Mouse (Mus musculus): ENCODE measurements around the gene Rdh9. TPM values are rescaled to one million over a fixed set of nuclear protein-coding genes. Genes with fewer than 3 reads are reported as not detected.
"Not testable (repeated sequence)": the region's sequence is repeated elsewhere in the genome, so short reads cannot be mapped to it uniquely, and the experiment has no call there.

Gene Rdh9
- polyA plus RNA-seq, 1 experiment from 2014 or later: not detected

DNA sequence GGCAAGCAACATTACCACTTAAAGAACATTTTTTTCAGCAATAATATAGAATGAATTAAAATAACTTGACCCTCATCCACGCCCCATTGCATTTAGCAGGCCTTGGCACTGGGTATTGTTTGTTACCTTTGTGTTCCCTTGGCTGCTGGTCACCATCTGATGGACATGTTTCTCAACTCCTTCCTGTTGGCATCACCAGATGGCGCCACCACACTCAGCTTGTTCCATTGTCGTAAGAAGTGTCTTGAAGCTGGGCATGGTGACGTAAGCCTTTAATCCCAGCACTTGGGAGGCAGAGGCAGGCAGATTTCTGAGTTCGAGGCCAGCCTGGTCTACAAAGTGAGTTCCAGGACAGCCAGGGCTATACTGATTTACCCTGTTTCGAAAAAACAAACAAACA is 49.2 kb downstream of the Rdh9 start:
- H3K27me3 ChIP-seq: no peaks in the 10 kb centered on the region
- H3K4me2 ChIP-seq (replicated peaks): no peak overlapping the region
- H3K9ac ChIP-seq (replicated peaks): no peak overlapping the region
- H3K4me1 ChIP-seq: no peaks in the 10 kb centered on the region
- H3K9me3 ChIP-seq: peaks cover 4% of the 10 kb centered on the region
- no peak overlapping the region for H3K4me3 ChIP-seq
- no peak overlapping the region for H3K27ac ChIP-seq (replicated peaks)
- no peaks in the 10 kb centered on the region for H3K36me3 ChIP-seq
- 85% methylated on average over 6 of the region's 6 CpGs for WGBS
- no peak for ATAC-seq (ENCODE audit: low FRiP score, low read depth)

DNA sequence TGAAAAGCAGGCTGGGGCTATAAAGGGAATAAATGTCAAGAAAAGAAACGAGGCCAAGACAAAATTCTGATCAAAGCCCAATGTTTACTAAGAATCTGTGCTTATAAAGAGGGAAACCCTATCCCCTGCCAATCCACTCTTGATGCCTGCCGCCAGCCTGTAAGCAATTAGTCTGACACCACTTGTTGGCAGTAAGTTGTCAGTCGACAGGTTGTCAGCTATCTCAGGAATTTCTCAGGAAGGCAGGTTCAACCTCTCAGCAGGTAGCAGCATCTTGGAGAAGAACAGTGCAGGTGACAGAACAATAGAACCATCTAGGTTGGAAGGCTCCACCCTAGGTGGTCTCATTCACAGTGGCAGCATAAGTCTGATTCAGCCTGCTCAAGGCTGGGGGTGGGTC is 52.9 kb downstream of the Rdh9 start:
- Histone ChIP-seq H3K4me2 (replicated peaks) (no peak overlapping the region), H3K9me3 (no peaks in the 10 kb centered on the region), H3K27me3 (no peaks in the 10 kb centered on the region), H3K4me3 (no peak overlapping the region), H3K9ac (replicated peaks) (no peak overlapping the region), H3K36me3 (no peaks in the 10 kb centered on the region), H3K27ac (replicated peaks) (no peak overlapping the region), H3K4me1 (no peaks in the 10 kb centered on the region)
- 75% methylated on average over 3 of the region's 3 CpGs for WGBS
- no peak for ATAC-seq (ENCODE audit: low FRiP score, low read depth)

DNA sequence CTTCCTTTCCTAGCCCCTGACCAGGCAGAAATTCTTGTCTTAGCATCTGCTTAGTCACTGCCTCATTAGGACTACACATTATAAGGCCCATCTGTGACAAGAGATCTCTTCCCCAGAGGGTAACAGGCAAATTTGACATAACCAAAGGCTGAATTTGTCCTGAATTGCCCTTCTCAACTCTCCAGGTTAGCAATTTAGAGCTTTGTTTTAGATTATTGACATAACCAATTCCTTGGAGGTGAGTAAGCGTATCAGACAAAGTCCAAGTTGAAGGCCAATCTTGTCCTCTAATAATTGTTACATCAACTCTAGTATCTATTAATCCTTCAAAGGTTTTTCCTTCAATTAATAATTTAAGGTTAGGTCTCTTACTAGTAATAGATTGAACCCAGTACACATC is 58.0 kb downstream of the Rdh9 start:
- not testable (repeated sequence) for H3K4me2 ChIP-seq (replicated peaks); H3K36me3 ChIP-seq; ATAC-seq (ENCODE audit: low FRiP score, low read depth); H3K9ac ChIP-seq (replicated peaks); H3K9me3 ChIP-seq; H3K4me3 ChIP-seq; H3K4me1 ChIP-seq; H3K27me3 ChIP-seq; H3K27ac ChIP-seq (replicated peaks)
- WGBS: 92% methylated on average over 1 of the region's 1 CpGs

DNA sequence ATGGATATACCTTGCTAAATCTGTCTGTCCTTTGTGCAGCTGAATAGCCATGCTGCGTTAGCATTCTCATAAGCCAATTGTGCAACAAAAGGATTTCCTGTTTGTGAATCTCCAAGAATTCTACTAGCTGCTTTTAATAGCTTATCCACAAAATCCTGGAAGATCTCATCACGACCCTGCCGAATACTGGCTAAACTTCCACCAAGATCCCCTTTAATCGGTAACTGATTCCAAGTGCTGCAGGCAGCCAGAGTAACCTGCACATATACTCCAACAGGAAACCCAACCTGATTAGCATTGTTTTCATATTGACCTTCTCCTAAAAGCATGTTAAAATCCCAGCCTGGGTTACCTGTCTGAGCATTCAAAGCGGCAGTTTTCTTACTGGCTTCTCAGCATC is 59.1 kb downstream of the Rdh9 start:
- WGBS: 81% methylated on average over 5 of the region's 5 CpGs

DNA sequence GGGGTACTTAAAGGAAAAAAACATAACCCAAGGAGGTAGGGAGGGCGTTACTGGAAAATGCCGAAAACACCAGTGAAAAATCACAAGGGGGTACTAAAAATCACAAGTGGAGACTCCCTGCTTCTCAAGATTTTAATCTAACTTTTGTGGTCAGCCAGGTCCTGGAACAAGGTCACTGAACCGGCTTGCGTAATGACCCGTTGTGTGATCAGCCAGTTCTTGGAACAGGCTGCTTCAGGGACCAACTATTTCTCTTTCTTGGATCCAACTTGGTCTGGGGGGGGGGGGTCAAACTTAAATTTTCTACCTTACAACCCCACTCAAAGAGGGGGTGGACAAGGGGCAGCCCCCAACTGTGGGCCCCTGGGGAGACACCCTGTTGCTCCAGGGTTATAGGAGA is 61.6 kb downstream of the Rdh9 start:
- ATAC-seq (ENCODE audit: low FRiP score, low read depth); H3K4me3 ChIP-seq; H3K36me3 ChIP-seq; H3K9ac ChIP-seq (replicated peaks); H3K27me3 ChIP-seq; H3K27ac ChIP-seq (replicated peaks); H3K9me3 ChIP-seq; H3K4me1 ChIP-seq; H3K4me2 ChIP-seq (replicated peaks): not testable (repeated sequence)
- 93% methylated on average over 5 of the region's 5 CpGs for WGBS

More for the DNA sequence above, 59.1 kb downstream of the Rdh9 start:
- ATAC-seq (ENCODE audit: low FRiP score, low read depth): no peak
- H3K27me3 ChIP-seq: no peaks in the 10 kb centered on the region
- no peak overlapping the region for H3K4me2 ChIP-seq (replicated peaks)
- H3K27ac ChIP-seq (replicated peaks): no peak overlapping the region
- no peak overlapping the region for H3K4me3 ChIP-seq
- H3K9ac ChIP-seq (replicated peaks): no peak overlapping the region
- no peaks in the 10 kb centered on the region for H3K9me3 ChIP-seq
- no peaks in the 10 kb centered on the region for H3K4me1 ChIP-seq
- H3K36me3 ChIP-seq: no peaks in the 10 kb centered on the region

DNA sequence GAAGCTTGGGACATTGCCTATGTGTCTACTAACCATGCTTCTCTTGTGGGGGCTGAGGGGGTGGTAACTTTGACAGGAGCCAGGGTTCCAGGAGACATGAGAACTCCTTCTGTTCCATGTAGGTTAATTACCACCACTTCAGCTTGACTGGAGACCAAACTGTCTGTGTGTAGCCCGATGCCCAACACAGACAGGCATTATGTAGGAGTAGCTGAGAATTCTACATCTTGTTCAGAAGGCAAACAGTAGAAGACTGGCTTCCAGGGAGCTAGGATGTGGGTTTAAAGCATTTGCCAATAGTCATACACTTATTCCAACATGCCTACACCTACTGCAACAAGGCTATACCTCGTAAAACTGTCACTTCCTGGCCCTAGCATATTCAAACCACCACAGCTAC is 62.4 kb downstream of the Rdh9 start:
- 90% methylated on average over 2 of the region's 2 CpGs for WGBS
- H3K27ac ChIP-seq (replicated peaks): no peak overlapping the region
- no peak overlapping the region for H3K4me2 ChIP-seq (replicated peaks)
- H3K9ac ChIP-seq (replicated peaks): no peak overlapping the region
- no peaks in the 10 kb centered on the region for H3K36me3 ChIP-seq
- no peak overlapping the region for H3K4me3 ChIP-seq
- H3K4me1 ChIP-seq: no peaks in the 10 kb centered on the region
- no peaks in the 10 kb centered on the region for H3K27me3 ChIP-seq
- H3K9me3 ChIP-seq: no peaks in the 10 kb centered on the region
- no peak for ATAC-seq (ENCODE audit: low FRiP score, low read depth)

DNA sequence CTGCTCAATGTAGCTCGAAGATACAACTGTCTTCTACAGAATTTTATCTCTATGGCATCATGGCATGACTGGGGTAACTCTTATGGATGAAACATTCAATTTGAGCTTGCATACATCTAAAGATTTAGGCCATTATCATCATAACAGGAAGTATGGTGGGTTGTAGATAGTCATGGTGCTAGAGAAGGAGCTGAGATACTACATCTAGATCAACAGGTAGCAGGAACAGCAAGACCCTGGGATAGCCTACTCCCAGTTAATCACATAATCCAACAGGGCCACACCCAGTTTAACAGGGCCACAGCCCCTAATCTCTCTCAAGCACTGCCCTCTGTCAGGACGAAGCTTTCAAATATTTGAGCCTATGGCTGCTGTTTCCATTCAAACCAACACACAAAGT is 64.6 kb downstream of the Rdh9 start:
- Histone ChIP-seq H3K27ac (replicated peaks) (no peak overlapping the region), H3K9ac (replicated peaks) (no peak overlapping the region), H3K36me3 (no peaks in the 10 kb centered on the region), H3K4me2 (replicated peaks) (no peak overlapping the region), H3K27me3 (no peaks in the 10 kb centered on the region), H3K4me3 (no peak overlapping the region), H3K9me3 (no peaks in the 10 kb centered on the region), H3K4me1 (no peaks in the 10 kb centered on the region)
- 77% methylated on average over 2 of the region's 2 CpGs for WGBS
- no peak for ATAC-seq (ENCODE audit: low FRiP score, low read depth)

Other genes starting within 250 kb of the Rdh9 start
- gene Nxph4, start 241.8 kb upstream of the Rdh9 start, polyA plus RNA-seq (2016; fragmentation: Nextera tagmentation; extraction: Ambion mirVana): 55.9 and 58.2 TPM in 2 replicates
- 94.0 and 98.1 TPM in 2 replicates for gene Lrp1, start 155.2 kb upstream of the Rdh9 start, polyA plus RNA-seq (2016; fragmentation: Nextera tagmentation; extraction: Ambion mirVana)
- 6.1 and 9.0 TPM in 2 replicates for gene Stat6, start 133.4 kb upstream of the Rdh9 start, polyA plus RNA-seq (2016; fragmentation: Nextera tagmentation; extraction: Ambion mirVana)
- 10.0 and 10.3 TPM in 2 replicates for gene Nemp1, start 109.5 kb upstream of the Rdh9 start, polyA plus RNA-seq (2016; fragmentation: Nextera tagmentation; extraction: Ambion mirVana)
- 3.7 and 4.5 TPM in 2 replicates for gene Nab2, start 107.8 kb upstream of the Rdh9 start, polyA plus RNA-seq (2016; fragmentation: Nextera tagmentation; extraction: Ambion mirVana)
- gene Myo1a, start 71.2 kb upstream of the Rdh9 start, polyA plus RNA-seq (2016; fragmentation: Nextera tagmentation; extraction: Ambion mirVana): 0.47 and 0.71 TPM in 2 replicates
- not detected in 2 replicates for gene Tac2, start 51.9 kb upstream of the Rdh9 start, polyA plus RNA-seq (2016; fragmentation: Nextera tagmentation; extraction: Ambion mirVana)
- 6.1 and 6.2 TPM in 2 replicates for gene Zbtb39, start 36.8 kb upstream of the Rdh9 start, polyA plus RNA-seq (2016; fragmentation: Nextera tagmentation; extraction: Ambion mirVana)
- 0.41 and 0.46 TPM in 2 replicates for gene Gpr182, start 24.7 kb upstream of the Rdh9 start, polyA plus RNA-seq (2016; fragmentation: Nextera tagmentation; extraction: Ambion mirVana)
- gene Rdh1, start 16.7 kb upstream of the Rdh9 start, polyA plus RNA-seq (2016; fragmentation: Nextera tagmentation; extraction: Ambion mirVana): 0.06 TPM in 1 of 2 replicates, not detected in the other
- 0.09 TPM in 1 of 2 replicates, not detected in the other for gene Rdh16f1, start 16.6 kb upstream of the Rdh9 start, polyA plus RNA-seq (2016; fragmentation: Nextera tagmentation; extraction: Ambion mirVana)
- not detected in 2 replicates for gene Rdh16, start 24.8 kb downstream of the Rdh9 start, polyA plus RNA-seq (2016; fragmentation: Nextera tagmentation; extraction: Ambion mirVana)
- gene Rdh19, start 73.5 kb downstream of the Rdh9 start, polyA plus RNA-seq (2016; fragmentation: Nextera tagmentation; extraction: Ambion mirVana): not detected in 2 replicates
- not detected in 2 replicates for gene Rdh16f2, start 90.1 kb downstream of the Rdh9 start, polyA plus RNA-seq (2016; fragmentation: Nextera tagmentation; extraction: Ambion mirVana)
- gene Rdh7, start 112.4 kb downstream of the Rdh9 start, polyA plus RNA-seq (2016; fragmentation: Nextera tagmentation; extraction: Ambion mirVana): not detected in 2 replicates
- not detected in 2 replicates for gene Sdr9c7, start 122.1 kb downstream of the Rdh9 start, polyA plus RNA-seq (2016; fragmentation: Nextera tagmentation; extraction: Ambion mirVana)
- not detected in 2 replicates for gene Hsd17b6, start 231.2 kb downstream of the Rdh9 start, polyA plus RNA-seq (2016; fragmentation: Nextera tagmentation; extraction: Ambion mirVana)
- 72.6 and 76.9 TPM in 2 replicates for gene Prim1, start 238.8 kb downstream of the Rdh9 start, polyA plus RNA-seq (2016; fragmentation: Nextera tagmentation; extraction: Ambion mirVana)

Measured in midbrain, embryonic 12.5 days (tissue).